Mouse (Mus musculus): ENCODE data around the gene Gsta3. TPM values are rescaled to one million over a fixed set of nuclear protein-coding genes. Genes with fewer than 3 reads are reported as not detected.
A peak's percentile ranks its signal among the peaks of the same experiment; 100 is the strongest.
"Not testable (repeated sequence)": the region's sequence is repeated elsewhere in the genome, so short reads cannot be mapped to it uniquely, and the experiment has no call there.

The Gsta3 gene
- total RNA-seq, 1 experiment from 2014 or later = not detected

DNA sequence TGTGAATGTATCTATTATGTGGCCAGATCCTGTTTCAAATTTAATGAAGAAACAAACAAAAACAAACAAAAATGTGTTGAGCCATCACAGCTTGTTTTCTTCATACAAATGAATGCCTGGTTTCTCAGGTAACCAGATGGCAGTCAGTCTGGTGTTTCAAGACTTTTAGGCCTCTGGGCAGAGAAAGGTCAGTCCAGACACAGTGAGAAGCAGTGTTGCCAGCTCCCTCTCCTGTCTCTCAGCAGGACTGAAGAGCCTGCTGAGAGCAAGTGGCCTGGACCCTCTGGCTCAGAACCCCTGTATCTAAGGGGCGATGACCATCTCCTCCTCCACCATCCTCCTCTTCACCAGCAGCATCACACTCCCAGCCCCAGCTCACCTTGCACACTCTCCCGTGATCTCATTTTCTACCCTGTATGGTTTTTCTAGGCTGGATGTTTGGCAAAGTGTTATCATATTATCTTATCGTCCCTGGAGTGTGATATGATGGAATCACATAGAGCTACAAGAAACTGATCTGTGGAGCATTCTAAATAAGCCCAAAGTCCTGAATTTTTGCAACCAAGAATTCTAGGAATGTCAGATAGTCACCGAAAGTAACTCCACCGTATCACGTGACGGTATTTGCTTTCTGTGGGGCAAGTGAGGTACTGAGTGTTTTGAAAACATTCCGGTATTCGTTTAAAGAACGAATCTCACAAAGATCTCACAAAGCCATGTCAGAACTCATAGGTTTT is 12.3 kb downstream of the Gsta3 start:
- no peak for ATAC-seq (replicated peaks; ENCODE audit: low read depth, poor library complexity, severe bottlenecking)

- ATAC-seq (replicated peaks; ENCODE audit: low read depth, poor library complexity, severe bottlenecking) = no peak
These were observed 12.9 kb downstream of the Gsta3 start for GRCm38 (mm10) chr1:21253303-21253650.

DNA sequence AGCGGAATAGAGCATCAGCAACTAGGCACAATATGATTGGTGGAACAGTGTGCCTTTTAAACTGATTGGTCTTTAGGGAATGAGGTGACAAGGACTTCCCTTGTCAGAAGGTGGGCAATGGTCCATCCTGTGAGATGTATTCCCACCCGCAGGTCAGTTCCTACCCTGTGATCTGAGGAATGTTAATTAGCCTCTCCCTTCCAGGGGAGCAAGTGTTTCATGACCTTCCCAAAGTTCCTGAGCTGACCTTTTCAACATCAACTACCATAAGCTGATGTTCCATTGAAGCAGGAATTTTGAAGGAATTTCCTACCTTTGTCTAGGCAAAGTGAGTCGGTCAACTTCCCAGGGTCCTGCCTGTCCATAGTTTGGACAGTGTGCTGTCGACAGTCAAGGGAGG is 13.5 kb downstream of the Gsta3 start:
- no peak for ATAC-seq (replicated peaks; ENCODE audit: low read depth, poor library complexity, severe bottlenecking)

DNA sequence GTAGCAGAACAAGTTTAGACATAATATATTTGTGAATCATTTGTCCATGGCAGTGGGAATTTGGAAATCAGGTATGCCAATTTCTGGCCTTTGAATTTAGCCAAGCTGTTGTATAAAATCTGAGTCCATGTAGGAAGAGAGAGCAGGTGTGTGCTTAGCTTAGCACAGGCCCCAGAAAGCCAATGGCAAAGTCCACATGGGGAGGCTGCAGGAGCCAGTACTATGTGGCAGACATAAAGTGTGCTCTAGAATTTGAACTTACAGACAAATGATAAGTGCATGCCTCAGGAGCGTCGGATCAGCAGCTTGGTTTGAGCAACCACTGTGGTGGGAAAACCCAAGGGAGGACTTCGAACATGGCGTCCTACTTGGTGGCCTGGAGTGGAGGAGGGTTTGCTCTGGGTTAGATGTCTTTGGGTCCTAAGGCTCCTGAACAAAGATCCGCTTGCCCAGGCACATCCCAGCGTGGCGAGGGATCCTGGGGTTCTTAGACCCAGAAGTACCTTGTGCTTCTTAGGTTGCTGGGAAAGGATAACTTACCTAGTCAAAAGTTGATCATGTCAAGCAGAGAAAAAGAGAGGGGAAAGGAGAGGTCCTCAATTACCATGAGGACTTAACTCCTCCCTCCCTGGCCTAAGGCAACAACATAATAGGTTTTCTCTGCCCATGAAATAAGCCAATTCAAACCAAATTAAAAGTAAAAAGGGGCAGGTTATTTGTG is 15.4 kb downstream of the Gsta3 start:
- ATAC-seq (replicated peaks; ENCODE audit: low read depth, poor library complexity, severe bottlenecking) = no peak

GRCm38 (mm10) chr1:21256391-21256790 is 16.0 kb downstream of the Gsta3 start:
- no peak for ATAC-seq (replicated peaks; ENCODE audit: low read depth, poor library complexity, severe bottlenecking)

DNA sequence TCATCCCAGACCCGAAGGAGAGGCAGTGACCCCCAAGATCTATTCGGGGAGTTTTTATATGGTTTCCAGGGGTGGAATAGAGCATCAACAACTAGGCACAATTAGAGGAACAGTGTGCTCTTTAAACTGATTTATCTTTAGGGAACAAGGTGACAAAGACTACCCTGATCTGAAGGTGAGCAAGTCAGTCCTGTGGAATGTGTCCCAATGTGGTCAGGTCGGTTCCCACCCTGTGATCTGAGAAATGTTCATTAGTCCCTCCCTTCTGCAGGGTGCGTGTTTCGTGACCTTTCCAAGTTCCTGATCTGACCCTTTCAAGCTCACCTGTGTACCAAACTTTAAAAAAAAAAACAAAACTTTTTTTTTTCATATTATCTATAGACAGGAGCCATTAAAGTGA is 16.5 kb downstream of the Gsta3 start:
- no peak for ATAC-seq (replicated peaks; ENCODE audit: low read depth, poor library complexity, severe bottlenecking)

GRCm38 (mm10) chr1:21259981-21260380 is 19.6 kb downstream of the Gsta3 start:
- not testable (repeated sequence) for ATAC-seq (replicated peaks; ENCODE audit: low read depth, poor library complexity, severe bottlenecking)

DNA sequence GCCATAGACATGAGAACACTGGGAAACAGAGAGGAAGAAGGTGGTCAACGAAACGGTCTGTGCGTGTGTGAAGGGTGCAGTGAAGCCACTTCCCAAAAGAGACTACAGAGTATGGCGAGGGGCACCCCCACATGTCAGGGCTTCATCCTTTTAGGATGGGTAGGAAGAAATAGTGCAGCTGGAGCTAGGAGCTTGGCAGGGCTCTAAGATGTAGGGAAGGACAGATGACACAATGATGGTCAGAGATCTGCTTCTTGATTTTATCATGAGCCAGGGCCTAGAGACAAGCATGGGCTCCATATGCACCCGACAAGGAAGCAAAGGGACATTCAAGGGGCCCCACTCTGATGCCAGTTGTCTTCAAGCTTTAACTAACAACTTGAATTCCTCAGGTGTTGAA is 22.0 kb downstream of the Gsta3 start:
- ATAC-seq (replicated peaks; ENCODE audit: low read depth, poor library complexity, severe bottlenecking) = no peak

DNA sequence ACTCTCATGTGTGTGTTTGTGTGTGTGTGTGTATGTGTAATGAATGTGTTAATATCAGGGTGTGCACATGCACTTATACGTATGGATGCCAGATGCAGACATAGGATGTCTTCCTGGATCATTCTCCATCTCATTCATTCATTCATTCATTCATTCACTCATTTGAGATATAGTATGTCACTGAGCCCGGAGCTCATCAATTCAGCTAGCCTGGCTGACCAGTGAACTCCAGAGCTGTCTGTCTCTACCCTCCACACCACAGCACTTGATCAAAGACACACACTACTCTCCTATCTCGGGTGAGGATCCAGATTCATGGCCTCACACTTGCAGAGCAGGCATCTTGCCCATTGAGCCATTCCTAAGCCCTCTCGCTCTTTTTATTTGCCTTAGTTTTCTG is 23.6 kb downstream of the Gsta3 start:
- no peak for ATAC-seq (replicated peaks; ENCODE audit: low read depth, poor library complexity, severe bottlenecking)

- ATAC-seq (replicated peaks; ENCODE audit: low read depth, poor library complexity, severe bottlenecking) = no peak
These were observed 24.4 kb downstream of the Gsta3 start for GRCm38 (mm10) chr1:21264747-21265146.

GRCm38 (mm10) chr1:21266766-21267165 is 26.4 kb downstream of the Gsta3 start:
- no peak for ATAC-seq (replicated peaks; ENCODE audit: low read depth, poor library complexity, severe bottlenecking)

DNA sequence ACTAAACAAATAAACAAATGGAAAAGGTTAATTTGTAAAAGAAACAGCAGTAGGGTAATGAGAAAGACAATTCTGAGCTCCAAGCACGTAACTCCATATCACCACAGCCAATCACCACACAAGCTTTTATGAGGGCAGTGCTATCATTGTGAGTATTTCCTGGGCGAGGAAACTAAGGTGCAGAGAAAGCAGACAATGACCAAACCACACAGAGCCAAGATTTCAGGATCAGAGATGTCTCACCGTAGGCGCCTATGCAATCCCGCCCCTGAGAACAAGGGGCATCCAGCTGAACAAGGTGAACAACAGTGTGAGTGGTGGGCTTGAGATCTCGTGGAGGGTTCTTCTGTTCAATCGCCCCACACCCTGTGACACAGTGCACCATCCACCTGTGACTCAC is 27.1 kb downstream of the Gsta3 start:
- not testable (repeated sequence) for ATAC-seq (replicated peaks; ENCODE audit: low read depth, poor library complexity, severe bottlenecking)

GRCm38 (mm10) chr1:21271343-21272055 is 31.1 kb downstream of the Gsta3 start:
- peak; percentile 85 for ATAC-seq (replicated peaks; ENCODE audit: low read depth, poor library complexity, severe bottlenecking)

DNA sequence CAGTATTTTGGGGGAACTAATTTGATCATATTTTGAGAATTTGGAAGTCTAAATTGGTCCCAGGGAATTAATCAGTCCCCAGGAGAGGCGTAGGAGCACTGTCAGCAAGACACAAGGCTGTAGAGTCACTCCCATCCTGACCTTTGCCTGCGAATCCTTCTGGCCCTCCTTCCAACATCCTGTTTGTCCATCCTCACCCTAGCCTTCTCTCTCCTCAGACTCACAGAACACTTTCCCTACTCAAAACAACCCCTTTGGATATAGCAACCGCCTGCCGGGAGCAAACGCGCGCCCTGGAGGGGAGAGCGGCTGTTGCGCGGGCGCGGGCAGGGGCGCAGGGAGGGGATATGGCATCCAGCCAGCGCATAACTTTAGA is 31.7 kb downstream of the Gsta3 start:
- no peak for ATAC-seq (replicated peaks; ENCODE audit: low read depth, poor library complexity, severe bottlenecking)

DNA sequence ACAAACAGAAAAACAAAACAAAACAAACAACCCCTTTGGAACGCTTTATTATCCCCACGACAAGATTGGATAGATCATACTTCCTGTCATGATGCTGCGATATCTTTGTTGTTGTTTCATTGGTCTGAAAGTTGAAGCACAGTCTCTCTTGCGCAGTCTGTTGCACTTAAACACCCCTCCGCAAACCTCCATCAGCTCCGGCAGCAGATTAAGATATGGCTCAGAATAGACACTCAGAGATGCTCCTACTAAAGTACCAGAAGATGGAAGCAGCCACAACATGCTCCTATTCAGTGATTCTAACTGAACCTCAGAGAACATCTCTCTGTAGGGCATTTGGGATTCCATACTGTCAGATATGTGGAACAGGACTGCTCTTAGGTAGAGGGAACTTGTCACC is 32.7 kb downstream of the Gsta3 start:
- no peak for ATAC-seq (replicated peaks; ENCODE audit: low read depth, poor library complexity, severe bottlenecking)

DNA sequence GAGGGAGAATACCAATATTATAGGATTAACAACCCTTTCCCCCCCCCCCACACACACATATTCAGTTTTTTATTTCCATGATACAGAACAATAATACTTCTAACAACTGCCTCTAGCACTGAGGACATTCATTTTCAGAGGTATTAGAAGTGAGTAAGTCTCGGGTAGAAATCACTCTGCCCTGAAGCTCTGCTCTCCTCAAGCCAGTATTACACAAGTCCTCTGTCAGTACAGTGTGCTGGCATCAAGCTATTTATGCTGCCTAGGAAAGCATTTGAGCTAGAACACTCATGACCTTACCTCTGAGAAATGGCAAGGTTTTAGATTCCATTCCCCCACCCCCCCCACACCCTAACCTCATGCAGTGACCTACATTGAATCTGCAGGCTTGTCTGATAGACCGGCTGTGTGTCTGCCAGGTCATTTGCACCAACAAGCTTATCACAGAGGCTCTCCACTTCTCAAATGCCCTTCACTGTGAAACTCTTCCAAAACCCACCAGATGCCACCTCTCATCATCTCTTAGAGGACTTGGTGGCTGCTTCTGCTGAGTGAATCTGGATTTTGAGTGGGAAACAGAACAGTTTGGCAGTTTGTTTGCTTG is 34.1 kb downstream of the Gsta3 start:
- ATAC-seq (replicated peaks; ENCODE audit: low read depth, poor library complexity, severe bottlenecking) = no peak

DNA sequence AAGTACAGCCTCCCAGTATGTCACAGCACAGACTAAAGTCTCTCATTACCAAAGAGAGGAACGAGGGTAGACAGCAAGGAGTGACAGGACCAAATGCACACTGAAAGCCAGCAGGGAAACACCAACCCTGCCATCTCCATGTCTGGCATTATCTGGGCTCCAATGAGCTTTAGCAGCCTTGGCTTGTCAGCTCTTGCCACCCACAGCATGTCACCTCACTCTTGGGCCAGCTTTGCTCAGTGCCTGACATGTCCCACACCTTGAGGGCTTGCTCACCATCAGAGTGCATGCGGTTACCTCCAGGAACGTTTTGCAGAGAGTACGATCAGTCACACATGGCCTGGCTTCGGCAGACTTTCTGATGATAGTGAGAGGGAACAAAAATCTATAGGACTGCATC is 35.0 kb downstream of the Gsta3 start:
- ATAC-seq (replicated peaks; ENCODE audit: low read depth, poor library complexity, severe bottlenecking) = not testable (repeated sequence)

DNA sequence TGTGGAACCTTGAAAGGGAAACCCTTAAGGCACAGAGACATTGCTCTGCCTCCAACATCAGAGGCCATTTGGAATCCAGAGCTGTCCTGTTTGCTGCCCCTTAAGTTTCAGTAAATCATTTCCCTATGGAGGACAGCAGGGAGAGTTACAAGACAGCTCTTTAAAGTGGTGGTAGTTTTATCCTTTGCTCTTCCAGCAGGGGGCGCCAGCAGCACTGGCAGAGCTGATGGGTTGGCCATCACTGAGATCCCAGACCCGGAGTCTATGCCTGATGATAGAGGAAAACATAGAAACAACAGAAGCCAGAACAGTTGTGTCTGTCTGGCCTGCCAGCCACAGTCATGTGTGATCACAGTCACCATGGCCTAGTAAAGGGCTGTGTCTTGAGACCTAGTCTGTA is 35.8 kb downstream of the Gsta3 start:
- peak; percentile 77 for ATAC-seq (replicated peaks; ENCODE audit: low read depth, poor library complexity, severe bottlenecking)

DNA sequence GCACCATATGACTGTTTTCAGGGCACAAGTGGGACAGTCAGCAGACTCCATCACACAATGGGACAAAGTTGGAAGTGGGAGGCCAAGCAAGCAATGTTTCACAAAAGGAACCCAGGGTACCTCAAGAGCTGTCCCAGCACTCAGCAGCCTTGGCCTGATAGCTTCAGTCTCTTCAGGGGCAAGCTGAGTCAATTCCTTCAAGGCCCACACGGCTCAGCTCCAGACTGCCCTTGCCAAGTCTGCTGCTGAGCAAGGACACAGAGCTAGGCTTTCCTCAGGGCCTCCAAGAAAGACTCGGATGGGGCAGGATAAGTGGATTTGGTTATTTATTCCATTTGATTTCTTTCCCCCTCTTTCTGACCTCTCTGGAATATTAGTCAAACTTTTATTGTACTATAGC is 39.9 kb downstream of the Gsta3 start:
- no peak for ATAC-seq (replicated peaks; ENCODE audit: low read depth, poor library complexity, severe bottlenecking)

DNA sequence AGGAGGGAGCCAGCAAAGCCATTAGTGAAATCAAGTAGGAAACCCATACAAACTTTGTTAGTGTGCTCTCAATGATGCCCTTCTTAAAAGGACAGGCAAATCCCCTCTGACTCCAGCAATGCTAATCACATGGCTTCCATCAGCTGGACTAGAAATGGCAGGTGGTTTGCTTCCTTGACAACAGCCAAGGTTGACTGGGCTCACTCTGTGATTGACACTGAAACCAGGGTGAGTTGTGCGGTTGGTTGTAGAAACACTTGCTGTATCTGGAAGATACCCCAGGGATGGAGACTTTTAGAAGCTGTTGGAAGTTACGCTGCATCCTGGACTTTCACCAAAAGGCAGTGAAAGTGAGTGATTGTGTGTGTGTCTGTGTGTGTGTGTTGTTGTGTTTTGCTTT is 44.3 kb downstream of the Gsta3 start:
- not testable (repeated sequence) for ATAC-seq (replicated peaks; ENCODE audit: low read depth, poor library complexity, severe bottlenecking)

GRCm38 (mm10) chr1:21291394-21291793 is 51.0 kb downstream of the Gsta3 start:
- no peak for ATAC-seq (replicated peaks; ENCODE audit: low read depth, poor library complexity, severe bottlenecking)

Measured in common myeloid progenitor, adult 5-6 weeks (primary cell).